Mouse (Mus musculus) brain, embryonic 14.5 days (tissue): Measurements from ENCODE around the gene Fer1l4.

ENCODE experiments used
- CTCF ChIP-seq: fragments of 200-500 bp; IDR thresholded peaks from 2 replicates; pipeline ENCODE4 v1.5.1; 2012; ENCODE audit warnings: inconsistent platforms, mild to moderate bottlenecking, moderate library complexity, borderline replicate concordance; ENCODE audit not compliant: insufficient read depth, insufficient read length; ENCODE audit errors: extremely low read depth
- POLR2A ChIP-seq: fragments of 200-500 bp; IDR thresholded peaks from 2 replicates; pipeline ENCODE4 v1.6.1; 2012; ENCODE audit warnings: mild to moderate bottlenecking, inconsistent platforms, borderline replicate concordance; ENCODE audit not compliant: poor library complexity, insufficient read depth, insufficient read length, severe bottlenecking; ENCODE audit errors: extremely low read depth

- TF ChIP-seq CTCF (no peak), POLR2A (no peak)
These were observed 26.4 kb upstream of the Fer1l4 start for GRCm38 (mm10) chr2:156079183-156079560.
